Mouse (Mus musculus): ENCODE data around the gene Pygb. TPM values are rescaled to one million over a fixed set of nuclear protein-coding genes. Genes with fewer than 3 reads are reported as not detected.

The Pygb gene
- polyA plus RNA-seq, 1 experiment from 2014 or later, result 39.4 TPM

- Histone ChIP-seq H3K4me2 (ENCODE audit: low read depth, severe bottlenecking) (no peak overlapping the region), H3K27me3 (ENCODE audit: control insufficient read depth, insufficient read depth, low read length) (no peaks in the 10 kb centered on the region), H3K9ac (ENCODE audit: low read length) (no peak overlapping the region), H3K4me3 (ENCODE audit: low read depth, low read length) (no peak overlapping the region), H3K4me1 (ENCODE audit: control insufficient read depth, insufficient read depth, low read length) (no peaks in the 10 kb centered on the region), H3K27ac (replicated peaks; ENCODE audit: low read depth, low read length) (no peak overlapping the region), H3K9me3 (ENCODE audit: control insufficient read depth, low read length) (no peaks in the 10 kb centered on the region), H3K36me3 (ENCODE audit: control insufficient read depth, insufficient read depth, low read length) (0 out of 2 replicates have a peak, but pooled peaks cover 2% of the 10 kb centered on the region)
- WGBS, result 93% methylated on average over 1 of the region's 1 CpGs
- no peak for DNase-seq (ENCODE audit: low spot score)
- no peak for ATAC-seq (ENCODE audit: insufficient number of reproducible peaks, low FRiP score, low TSS enrichment, low read depth)
Observed at GRCm38 (mm10) chr2:150803035-150803434, 16.5 kb downstream of the Pygb start.

GRCm38 (mm10) chr2:150808381-150808780 lies 21.8 kb downstream of the Pygb start:
- Histone ChIP-seq H3K4me3 (ENCODE audit: low read depth, low read length) (no peak overlapping the region), H3K9ac (ENCODE audit: low read length) (no peak overlapping the region), H3K9me3 (ENCODE audit: control insufficient read depth, low read length) (no peaks in the 10 kb centered on the region), H3K36me3 (ENCODE audit: control insufficient read depth, insufficient read depth, low read length) (peaks cover 6% of the 10 kb centered on the region; the same call in 1 of the 2 replicates), H3K4me1 (ENCODE audit: control insufficient read depth, insufficient read depth, low read length) (no peaks in the 10 kb centered on the region), H3K27me3 (ENCODE audit: control insufficient read depth, insufficient read depth, low read length) (no peaks in the 10 kb centered on the region), H3K27ac (replicated peaks; ENCODE audit: low read depth, low read length) (no peak overlapping the region), H3K4me2 (ENCODE audit: low read depth, severe bottlenecking) (no peak overlapping the region)
- 86% methylated on average over 6 of the region's 6 CpGs for WGBS
- DNase-seq (ENCODE audit: low spot score) (no peak), ATAC-seq (ENCODE audit: insufficient number of reproducible peaks, low FRiP score, low TSS enrichment, low read depth) (no peak)

GRCm38 (mm10) chr2:150808812-150809211 lies 22.3 kb downstream of the Pygb start:
- no peaks in the 10 kb centered on the region for H3K27me3 ChIP-seq (ENCODE audit: control insufficient read depth, insufficient read depth, low read length)
- H3K9ac ChIP-seq (ENCODE audit: low read length), result no peak overlapping the region
- H3K36me3 ChIP-seq (ENCODE audit: control insufficient read depth, insufficient read depth, low read length), result peaks cover 10% of the 10 kb centered on the region; the same call in 1 of the 2 replicates
- no peak overlapping the region for H3K4me2 ChIP-seq (ENCODE audit: low read depth, severe bottlenecking)
- H3K4me3 ChIP-seq (ENCODE audit: low read depth, low read length), result no peak overlapping the region
- 94% methylated on average over 6 of the region's 6 CpGs for WGBS
- no peaks in the 10 kb centered on the region for H3K4me1 ChIP-seq (ENCODE audit: control insufficient read depth, insufficient read depth, low read length)
- ATAC-seq (ENCODE audit: insufficient number of reproducible peaks, low FRiP score, low TSS enrichment, low read depth) (no peak), DNase-seq (ENCODE audit: low spot score) (no peak)
- H3K27ac ChIP-seq (replicated peaks; ENCODE audit: low read depth, low read length), result no peak overlapping the region
- no peaks in the 10 kb centered on the region for H3K9me3 ChIP-seq (ENCODE audit: control insufficient read depth, low read length)

GRCm38 (mm10) chr2:150810603-150811002 lies 24.1 kb downstream of the Pygb start:
- no peak for ATAC-seq (ENCODE audit: insufficient number of reproducible peaks, low FRiP score, low TSS enrichment, low read depth)
- H3K9me3 ChIP-seq (ENCODE audit: control insufficient read depth, low read length), result no peaks in the 10 kb centered on the region
- 74% methylated on average over 5 of the region's 5 CpGs for WGBS

GRCm38 (mm10) chr2:150812816-150813215 lies 26.3 kb downstream of the Pygb start:
- no peak overlapping the region for H3K27ac ChIP-seq (replicated peaks; ENCODE audit: low read depth, low read length)
- no peak overlapping the region for H3K9ac ChIP-seq (ENCODE audit: low read length)
- H3K9me3 ChIP-seq (ENCODE audit: control insufficient read depth, low read length), result no peaks in the 10 kb centered on the region
- no peaks in the 10 kb centered on the region for H3K4me1 ChIP-seq (ENCODE audit: control insufficient read depth, insufficient read depth, low read length)
- H3K4me2 ChIP-seq (ENCODE audit: low read depth, severe bottlenecking), result no peak overlapping the region
- 96% methylated on average over 6 of the region's 6 CpGs for WGBS
- H3K4me3 ChIP-seq (ENCODE audit: low read depth, low read length), result no peak overlapping the region
- ATAC-seq (ENCODE audit: insufficient number of reproducible peaks, low FRiP score, low TSS enrichment, low read depth) (no peak), DNase-seq (ENCODE audit: low spot score) (no peak)
- H3K36me3 ChIP-seq (ENCODE audit: control insufficient read depth, insufficient read depth, low read length), result peaks cover 13% of the 10 kb centered on the region; the same call in 1 of the 2 replicates
- no peaks in the 10 kb centered on the region for H3K27me3 ChIP-seq (ENCODE audit: control insufficient read depth, insufficient read depth, low read length)

More at GRCm38 (mm10) chr2:150810603-150811002, 24.1 kb downstream of the Pygb start:
- DNase-seq (ENCODE audit: low spot score), result no peak
- no peak overlapping the region for H3K9ac ChIP-seq (ENCODE audit: low read length)
- no peak overlapping the region for H3K4me3 ChIP-seq (ENCODE audit: low read depth, low read length)
- H3K4me2 ChIP-seq (ENCODE audit: low read depth, severe bottlenecking), result no peak overlapping the region
- H3K27ac ChIP-seq (replicated peaks; ENCODE audit: low read depth, low read length), result no peak overlapping the region
- no peaks in the 10 kb centered on the region for H3K27me3 ChIP-seq (ENCODE audit: control insufficient read depth, insufficient read depth, low read length)
- H3K4me1 ChIP-seq (ENCODE audit: control insufficient read depth, insufficient read depth, low read length), result no peaks in the 10 kb centered on the region
- H3K36me3 ChIP-seq (ENCODE audit: control insufficient read depth, insufficient read depth, low read length), result peaks cover 12% of the 10 kb centered on the region; the same call in 1 of the 2 replicates

- H3K27ac ChIP-seq (replicated peaks; ENCODE audit: low read depth, low read length), result no peak overlapping the region
- no peak overlapping the region for H3K4me3 ChIP-seq (ENCODE audit: low read depth, low read length)
- H3K4me2 ChIP-seq (ENCODE audit: low read depth, severe bottlenecking), result no peak overlapping the region
- WGBS, result 91% methylated on average over 18 of the region's 18 CpGs
- H3K36me3 ChIP-seq (ENCODE audit: control insufficient read depth, insufficient read depth, low read length), result peaks cover 12% of the 10 kb centered on the region; the same call in 1 of the 2 replicates
- H3K4me1 ChIP-seq (ENCODE audit: control insufficient read depth, insufficient read depth, low read length), result no peaks in the 10 kb centered on the region
- no peak for DNase-seq (ENCODE audit: low spot score)
- no peaks in the 10 kb centered on the region for H3K27me3 ChIP-seq (ENCODE audit: control insufficient read depth, insufficient read depth, low read length)
- no peaks in the 10 kb centered on the region for H3K9me3 ChIP-seq (ENCODE audit: control insufficient read depth, low read length)
- no peak for ATAC-seq (ENCODE audit: insufficient number of reproducible peaks, low FRiP score, low TSS enrichment, low read depth)
- no peak overlapping the region for H3K9ac ChIP-seq (ENCODE audit: low read length)
Observed at GRCm38 (mm10) chr2:150816676-150817402, 30.3 kb downstream of the Pygb start.

GRCm38 (mm10) chr2:150818742-150819141 lies 32.2 kb downstream of the Pygb start:
- 84% methylated on average over 8 of the region's 8 CpGs for WGBS
- no peak overlapping the region for H3K9ac ChIP-seq (ENCODE audit: low read length)
- H3K4me3 ChIP-seq (ENCODE audit: low read depth, low read length), result no peak overlapping the region
- no peak for ATAC-seq (ENCODE audit: insufficient number of reproducible peaks, low FRiP score, low TSS enrichment, low read depth)
- no peak overlapping the region for H3K27ac ChIP-seq (replicated peaks; ENCODE audit: low read depth, low read length)
- no peak overlapping the region for H3K4me2 ChIP-seq (ENCODE audit: low read depth, severe bottlenecking)
- H3K36me3 ChIP-seq (ENCODE audit: control insufficient read depth, insufficient read depth, low read length), result peaks cover 10% of the 10 kb centered on the region; the same call in 1 of the 2 replicates
- DNase-seq (ENCODE audit: low spot score), result no peak
- H3K9me3 ChIP-seq (ENCODE audit: control insufficient read depth, low read length), result no peaks in the 10 kb centered on the region
- H3K27me3 ChIP-seq (ENCODE audit: control insufficient read depth, insufficient read depth, low read length), result no peaks in the 10 kb centered on the region
- no peaks in the 10 kb centered on the region for H3K4me1 ChIP-seq (ENCODE audit: control insufficient read depth, insufficient read depth, low read length)

GRCm38 (mm10) chr2:150820720-150821119 lies 34.2 kb downstream of the Pygb start:
- Histone ChIP-seq H3K4me2 (ENCODE audit: low read depth, severe bottlenecking) (no peak overlapping the region), H3K27me3 (ENCODE audit: control insufficient read depth, insufficient read depth, low read length) (no peaks in the 10 kb centered on the region), H3K27ac (replicated peaks; ENCODE audit: low read depth, low read length) (no peak overlapping the region), H3K36me3 (ENCODE audit: control insufficient read depth, insufficient read depth, low read length) (peaks cover 7% of the 10 kb centered on the region; the same call in 1 of the 2 replicates), H3K9me3 (ENCODE audit: control insufficient read depth, low read length) (no peaks in the 10 kb centered on the region), H3K9ac (ENCODE audit: low read length) (no peak overlapping the region), H3K4me3 (ENCODE audit: low read depth, low read length) (no peak overlapping the region), H3K4me1 (ENCODE audit: control insufficient read depth, insufficient read depth, low read length) (no peaks in the 10 kb centered on the region)
- no peak for ATAC-seq (ENCODE audit: insufficient number of reproducible peaks, low FRiP score, low TSS enrichment, low read depth)
- no peak for DNase-seq (ENCODE audit: low spot score)
- 94% methylated on average over 8 of the region's 8 CpGs for WGBS

All from limb, embryonic 11.5 days (tissue).